Mouse (Mus musculus) megakaryocyte, embryonic 14.5 days (primary cell): ENCODE results near the gene Ankrd34a.

Experiments used
- FLI1 ChIP-seq: IDR thresholded peaks from 2 replicates; pipeline ENCODE4 v1.6.1; 2012; ENCODE audit warnings: low read length, inconsistent platforms, mixed read lengths
- GATA1 ChIP-seq: IDR thresholded peaks from 3 replicates; pipeline ENCODE4 v1.6.1; 2012; ENCODE audit warnings: mixed read lengths, low read length, inconsistent platforms, borderline replicate concordance

DNA sequence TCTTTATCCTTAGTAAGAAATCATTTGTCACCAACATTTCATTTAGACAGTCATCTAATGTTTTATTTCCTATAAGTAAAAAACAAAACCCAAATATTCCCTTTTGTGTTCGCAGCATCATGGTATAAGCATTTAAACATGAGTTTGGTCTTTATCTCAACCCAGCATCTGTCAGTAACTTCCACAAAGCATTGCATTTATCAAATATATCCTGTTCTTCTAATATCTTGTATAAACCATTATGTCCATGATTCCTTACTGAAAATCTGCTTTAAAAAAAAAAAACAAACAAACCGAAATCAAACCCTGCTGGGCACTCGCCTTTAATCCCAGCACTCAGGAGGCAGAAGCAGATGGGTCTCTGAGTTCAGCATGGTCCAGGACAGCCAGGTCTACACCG is 10.2 kb downstream of the Ankrd34a start:
- TF ChIP-seq GATA1 (no peak), FLI1 (no peak)
